Mouse (Mus musculus) lung, embryonic 16.5 days (tissue): ENCODE measurements at regions not wholly inside any gene's neighbourhood (a gene's known extent, or its start where the extent isn't known, plus 50 kb on each side); places are given as distances from the start of the nearest gene placed in this dataset.
A peak's percentile ranks its signal among the peaks of the same experiment; 100 is the strongest.

Experiments used
- ATAC-seq: fragments of 200-750 bp; cut with Nextera tagmentation; 2 replicates; pipeline ENCODE4 v1.8.0; 2017; ENCODE audit warnings: low read depth, mild to moderate bottlenecking, moderate library complexity
- H3K27ac ChIP-seq: fragments of 300-500 bp; sonication (generic); 2 replicates; pipeline ENCODE4 v1.5.1; 2014; ENCODE audit warnings: mild to moderate bottlenecking, control low read depth, low read length
- H3K27me3 ChIP-seq: fragments of 300-500 bp; sonication (generic); 2 replicates; pipeline ENCODE4 v1.6.1; 2014; ENCODE audit warnings: low read depth, low read length, mixed read lengths; ENCODE audit not compliant: control insufficient read depth, insufficient read depth
- H3K36me3 ChIP-seq: fragments of 300-500 bp; sonication (generic); 2 replicates; pipeline ENCODE4 v1.6.1; 2014; ENCODE audit warnings: low read length; ENCODE audit not compliant: control insufficient read depth, insufficient read depth
- H3K4me1 ChIP-seq: fragments of 300-500 bp; sonication (generic); replicated peaks from 2 replicates; pipeline ENCODE4 v1.6.1; 2014; ENCODE audit warnings: low read length, mixed read lengths; ENCODE audit not compliant: control insufficient read depth, insufficient read depth
- H3K4me2 ChIP-seq: fragments of 300-500 bp; sonication (generic); 2 replicates; pipeline ENCODE4 v1.6.1; 2014; ENCODE audit warnings: low read depth, low read length, control low read depth
- H3K4me3 ChIP-seq: fragments of 300-500 bp; sonication (generic); 2 replicates; pipeline ENCODE4 v1.5.1; 2014; ENCODE audit warnings: mild to moderate bottlenecking, low read length, control low read depth
- H3K9ac ChIP-seq: fragments of 300-500 bp; sonication (generic); 2 replicates; pipeline ENCODE4 v1.6.1; 2014; ENCODE audit warnings: low read length, control low read depth
- H3K9me3 ChIP-seq: fragments of 300-500 bp; sonication (generic); 2 replicates; pipeline ENCODE4 v1.6.1; 2016; ENCODE audit warnings: low read length; ENCODE audit not compliant: control insufficient read depth
- WGBS: fragments of 180-500 bp; shearing (Covaris S2); extraction: QIAGEN DNeasy Blood & Tissue Kit; methylation state at CpG from one replicate; pipeline ENCODE4 v1.1.7; 2014; 5-methylcytosine and 5-hydroxymethylcytosine counted together

DNA sequence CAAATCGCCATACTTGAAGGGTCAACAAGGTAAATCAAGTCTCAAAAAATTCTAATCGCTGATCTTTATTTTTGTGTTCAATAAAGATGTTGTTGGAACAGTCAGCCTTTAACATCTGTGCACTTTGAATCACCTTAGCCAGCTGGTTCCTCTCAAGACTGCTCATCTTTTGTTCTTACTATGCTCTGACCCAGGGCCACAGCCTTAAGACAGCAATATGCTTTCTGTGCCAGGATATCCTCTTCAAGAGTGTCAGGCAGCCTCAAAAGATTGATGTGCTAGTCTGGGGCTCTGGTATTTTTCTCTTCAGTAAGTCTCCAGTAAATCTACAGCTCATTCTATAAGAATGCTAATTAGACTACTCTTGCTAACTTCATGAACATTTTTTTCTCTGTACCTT, 199.9 kb downstream of the Dph6 start:
- ATAC-seq, result no peak

DNA sequence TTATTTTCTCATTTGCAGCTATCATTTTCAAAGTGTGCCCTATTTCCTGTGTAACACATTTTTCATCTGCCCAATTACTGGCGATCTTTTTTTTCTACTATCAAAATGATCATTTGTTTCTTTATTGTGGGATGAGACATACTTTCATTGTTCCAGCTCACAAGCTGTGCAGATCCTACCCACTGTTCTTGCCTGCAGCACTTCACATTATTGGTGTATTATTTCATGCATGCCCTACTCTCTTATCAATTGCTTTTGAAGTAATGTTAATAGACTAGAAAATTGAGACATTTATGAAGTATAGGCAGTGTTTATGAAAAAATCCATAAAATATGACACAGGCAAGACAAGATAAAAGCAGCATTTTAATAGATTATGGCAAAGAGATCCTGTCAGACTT, 204.6 kb downstream of the Dph6 start:
- ATAC-seq, result no peak
- no peak overlapping the region for H3K4me2 ChIP-seq
- no peaks in the 10 kb centered on the region for H3K9me3 ChIP-seq
- H3K4me1 ChIP-seq, result no peaks in the 10 kb centered on the region
- no peaks in the 10 kb centered on the region for H3K27me3 ChIP-seq
- H3K9ac ChIP-seq, result no peak overlapping the region
- WGBS, result 57% methylated on average over 1 of the region's 1 CpGs
- H3K4me3 ChIP-seq, result no peak overlapping the region
- no peak overlapping the region for H3K27ac ChIP-seq
- H3K36me3 ChIP-seq, result no peaks in the 10 kb centered on the region

More for the DNA sequence above, 199.9 kb downstream of the Dph6 start:
- H3K27me3 ChIP-seq, result no peaks in the 10 kb centered on the region
- 0 out of 2 replicates have a peak, but pooled peaks cover 2% of the 10 kb centered on the region for H3K4me1 ChIP-seq
- no peak overlapping the region for H3K27ac ChIP-seq
- no peaks in the 10 kb centered on the region for H3K9me3 ChIP-seq
- H3K9ac ChIP-seq, result no peak overlapping the region
- no peak overlapping the region for H3K4me3 ChIP-seq
- 62% methylated on average over 2 of the region's 2 CpGs for WGBS
- no peaks in the 10 kb centered on the region for H3K36me3 ChIP-seq
- H3K4me2 ChIP-seq, result no peak overlapping the region

DNA sequence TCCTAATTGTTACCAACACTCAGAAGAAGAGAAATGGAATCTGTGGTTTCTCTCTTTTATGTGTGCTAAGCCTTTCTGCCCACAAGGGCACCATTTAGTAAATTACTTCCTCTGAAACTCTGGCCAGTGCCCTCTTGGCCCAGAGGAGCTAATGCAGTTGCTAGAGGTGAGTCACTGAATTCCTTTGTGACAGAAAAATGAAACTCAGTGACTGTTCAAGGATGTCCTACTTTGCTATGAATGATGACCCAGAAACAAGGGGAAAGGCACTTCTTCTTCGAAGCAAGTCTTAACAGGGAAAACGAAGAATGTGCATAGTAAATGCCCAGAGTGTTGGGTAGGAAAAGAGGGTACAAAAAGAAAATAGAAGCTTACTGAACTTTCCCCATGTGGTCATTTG, 211.0 kb downstream of the Dph6 start:
- no peak overlapping the region for H3K27ac ChIP-seq
- no peaks in the 10 kb centered on the region for H3K36me3 ChIP-seq
- H3K9ac ChIP-seq, result no peak overlapping the region
- WGBS, result 60% methylated on average over 2 of the region's 2 CpGs
- ATAC-seq, result no peak
- H3K4me3 ChIP-seq, result no peak overlapping the region
- no peaks in the 10 kb centered on the region for H3K9me3 ChIP-seq
- no peak overlapping the region for H3K4me2 ChIP-seq
- no peaks in the 10 kb centered on the region for H3K27me3 ChIP-seq
- no peaks in the 10 kb centered on the region for H3K4me1 ChIP-seq

DNA sequence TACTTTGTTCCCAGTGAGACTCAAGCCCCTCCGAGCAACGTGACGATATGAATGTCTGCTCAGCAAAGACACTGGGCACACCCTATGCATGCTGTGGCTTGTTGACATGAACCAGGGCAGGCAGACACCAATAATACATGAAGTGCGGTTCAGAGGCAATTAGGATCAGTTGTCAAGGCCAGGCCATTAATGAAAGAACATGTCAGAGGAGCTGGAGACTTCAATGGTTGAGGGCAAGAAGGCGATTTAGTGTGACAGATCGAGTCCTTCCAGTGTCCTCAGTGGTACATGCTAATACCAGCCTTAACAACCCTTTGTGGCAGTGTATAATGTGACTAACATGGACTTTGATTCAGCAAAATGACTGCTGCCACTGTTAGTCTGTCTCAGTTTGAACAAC, 213.8 kb downstream of the Dph6 start:
- H3K9me3 ChIP-seq, result no peaks in the 10 kb centered on the region
- no peak for ATAC-seq
- no peak overlapping the region for H3K4me3 ChIP-seq
- no peak overlapping the region for H3K9ac ChIP-seq
- no peak overlapping the region for H3K27ac ChIP-seq
- WGBS, result 58% methylated on average over 6 of the region's 6 CpGs
- H3K4me2 ChIP-seq, result no peak overlapping the region
- no peaks in the 10 kb centered on the region for H3K4me1 ChIP-seq
- no peaks in the 10 kb centered on the region for H3K36me3 ChIP-seq
- H3K27me3 ChIP-seq, result no peaks in the 10 kb centered on the region

DNA sequence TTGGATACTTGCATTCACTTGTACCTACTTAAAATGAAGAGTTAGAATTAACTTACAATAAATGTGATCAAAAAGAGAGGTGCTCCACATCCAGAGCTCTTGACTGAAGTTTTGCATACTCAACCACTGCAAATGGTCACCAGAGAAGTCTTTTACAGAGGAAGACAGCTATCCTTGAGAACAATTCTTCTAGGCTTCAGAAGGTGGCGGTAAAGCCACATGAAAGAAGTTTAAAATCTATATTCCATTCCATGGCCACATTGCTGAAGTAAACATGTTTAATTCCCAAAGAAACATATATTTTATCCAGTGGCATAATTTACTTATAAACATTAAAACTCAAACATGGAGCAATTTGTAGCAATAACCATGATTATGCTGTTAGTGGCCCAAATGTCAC, 215.1 kb downstream of the Dph6 start:
- Histone ChIP-seq H3K9me3 (no peaks in the 10 kb centered on the region), H3K36me3 (no peaks in the 10 kb centered on the region), H3K27ac (no peak overlapping the region), H3K27me3 (no peaks in the 10 kb centered on the region), H3K4me3 (no peak overlapping the region), H3K4me2 (no peak overlapping the region), H3K9ac (no peak overlapping the region), H3K4me1 (no peaks in the 10 kb centered on the region)
- WGBS, result 58% methylated on average over 1 of the region's 1 CpGs
- no peak for ATAC-seq

DNA sequence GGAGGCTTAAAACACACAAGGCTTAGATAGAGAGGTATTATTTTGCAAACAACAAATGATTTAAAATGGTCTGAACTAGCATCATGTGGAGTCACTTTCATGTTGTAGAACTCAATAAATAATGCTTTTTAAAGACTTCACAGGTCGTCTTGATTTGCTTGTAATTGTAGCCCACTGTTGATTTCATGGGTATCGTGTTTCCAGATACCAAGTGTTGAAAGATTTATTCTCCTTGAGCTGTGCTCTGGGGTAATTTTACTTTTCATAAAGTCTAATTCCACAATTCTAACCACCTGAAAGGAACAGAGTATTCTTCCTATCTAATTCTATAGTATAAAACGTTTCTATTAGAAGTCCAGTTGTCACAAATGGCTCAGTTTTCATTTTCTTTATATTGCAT, 216.7 kb downstream of the Dph6 start:
- Histone ChIP-seq H3K9me3 (no peaks in the 10 kb centered on the region), H3K4me2 (no peak overlapping the region), H3K4me1 (no peaks in the 10 kb centered on the region), H3K27me3 (no peaks in the 10 kb centered on the region), H3K36me3 (no peaks in the 10 kb centered on the region), H3K4me3 (no peak overlapping the region), H3K9ac (no peak overlapping the region), H3K27ac (no peak overlapping the region)
- ATAC-seq, result no peak
- WGBS, result 29% methylated on average over 3 of the region's 3 CpGs

DNA sequence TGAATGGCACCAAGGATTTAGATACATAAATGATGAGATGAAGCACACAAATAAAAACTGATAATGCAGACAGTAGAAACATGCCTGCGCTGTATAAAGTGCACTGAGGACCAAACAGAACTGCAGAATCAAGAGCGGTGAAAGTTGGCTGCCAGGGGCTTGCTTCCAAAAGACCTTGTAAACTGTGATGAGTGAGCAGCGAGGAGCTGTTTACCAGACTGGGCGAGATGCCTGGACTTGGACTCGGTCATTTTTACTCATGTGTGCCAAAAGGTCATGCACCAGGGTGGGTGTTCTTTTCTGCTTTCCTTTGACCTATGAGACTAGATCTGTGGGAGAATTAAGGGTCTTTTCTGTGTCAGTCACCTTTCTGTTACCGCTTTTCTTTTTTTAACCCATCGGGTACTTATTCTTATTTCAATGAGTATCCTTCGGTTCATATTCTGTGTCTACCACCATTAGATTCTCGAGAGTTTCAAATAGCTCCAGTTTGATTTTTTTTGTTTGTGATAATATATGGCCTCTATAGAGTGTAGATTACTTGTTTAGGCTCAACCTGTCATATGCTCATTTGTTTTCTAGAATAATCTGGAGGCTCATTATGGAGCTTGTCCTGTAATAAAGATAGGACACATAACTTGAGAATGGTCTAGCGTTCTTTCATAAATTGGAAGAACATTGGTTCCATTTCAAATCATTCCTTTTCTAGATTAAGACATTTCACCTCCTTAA, 226.3 kb upstream of the Zfp770 start:
- Histone ChIP-seq H3K4me1 (no peaks in the 10 kb centered on the region; the same call in 1 of the 2 replicates), H3K9ac (no peak overlapping the region), H3K4me3 (no peak overlapping the region), H3K4me2 (no peak overlapping the region), H3K27ac (no peak overlapping the region), H3K27me3 (no peaks in the 10 kb centered on the region), H3K36me3 (no peaks in the 10 kb centered on the region), H3K9me3 (no peaks in the 10 kb centered on the region)
- 47% methylated on average over 10 of the region's 10 CpGs for WGBS
- ATAC-seq, result peak; percentile 84

DNA sequence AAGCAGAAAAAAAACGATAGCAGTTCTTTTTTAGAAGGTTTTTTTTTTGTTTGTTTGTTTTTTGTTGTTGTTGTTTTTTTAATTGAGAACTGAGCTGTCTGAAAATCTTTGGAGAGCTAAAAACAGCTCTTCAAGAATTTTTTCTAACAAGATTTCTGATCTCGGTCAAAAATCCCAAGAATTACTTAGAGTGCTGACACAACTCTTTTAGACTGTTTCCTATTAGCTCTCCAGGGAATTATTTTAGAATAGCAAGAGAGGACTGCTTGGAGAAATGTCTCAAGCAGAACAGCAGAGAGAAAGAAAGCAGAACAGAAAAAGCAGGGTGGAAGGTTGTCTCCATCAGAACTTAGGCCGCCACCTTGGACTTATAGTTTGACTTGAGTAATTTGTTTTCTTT, 218.1 kb upstream of the Zfp770 start:
- Histone ChIP-seq H3K27ac (no peak overlapping the region), H3K36me3 (no peaks in the 10 kb centered on the region), H3K4me1 (no peaks in the 10 kb centered on the region), H3K9me3 (no peaks in the 10 kb centered on the region), H3K9ac (no peak overlapping the region), H3K4me2 (no peak overlapping the region), H3K4me3 (no peak overlapping the region), H3K27me3 (no peaks in the 10 kb centered on the region)
- WGBS, result 53% methylated on average over 3 of the region's 3 CpGs
- no peak for ATAC-seq

DNA sequence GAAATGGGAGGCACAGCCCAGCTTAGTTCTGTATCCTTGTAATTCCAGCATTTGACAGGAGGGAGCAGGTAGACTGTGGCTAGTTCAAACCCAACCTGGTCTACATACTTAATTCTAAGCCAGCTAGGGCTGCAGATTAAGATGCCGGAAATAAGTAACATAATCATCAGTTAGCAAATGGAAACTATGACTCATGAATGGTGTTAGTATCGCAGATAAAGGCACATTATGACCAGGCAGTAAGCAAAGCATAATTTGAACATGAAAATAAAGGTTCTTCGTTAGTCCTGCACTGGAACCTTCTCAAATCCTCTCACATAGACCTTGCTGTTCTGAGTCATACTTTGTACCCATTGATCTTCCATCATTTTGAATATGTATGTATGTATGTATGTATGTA, 211.7 kb upstream of the Zfp770 start:
- Histone ChIP-seq H3K27me3 (no peaks in the 10 kb centered on the region), H3K4me2 (no peak overlapping the region), H3K4me3 (no peak overlapping the region), H3K4me1 (no peaks in the 10 kb centered on the region), H3K27ac (no peak overlapping the region), H3K9me3 (no peaks in the 10 kb centered on the region), H3K9ac (no peak overlapping the region), H3K36me3 (no peaks in the 10 kb centered on the region)
- WGBS, result 88% methylated on average over 3 of the region's 3 CpGs
- no peak for ATAC-seq
